Mouse (Mus musculus) liver, adult 2 months (tissue): ENCODE measurements around the gene St6galnac3. TPM values are rescaled to one million over a fixed set of nuclear protein-coding genes. Genes with fewer than 3 reads are reported as not detected.

Experiments
- DNase-seq: peaks from one replicate; pipeline ENCODE4 v3.0.0-alpha.2; 2011; ENCODE audit warnings: low read depth, low spot score; ENCODE audit errors: extremely low read depth
- H3K27ac ChIP-seq: fragments of 200-500 bp; replicated peaks from 2 replicates; pipeline ENCODE4 v1.5.1; 2012; ENCODE audit warnings: low read depth, mild to moderate bottlenecking, control low read depth, inconsistent platforms, low read length; ENCODE audit not compliant: insufficient read depth
- H3K27me3 ChIP-seq: fragments of 200-500 bp; 2 replicates; pipeline ENCODE4 v1.6.1; 2012; ENCODE audit warnings: mild to moderate bottlenecking, moderate library complexity, low read length, inconsistent platforms; ENCODE audit not compliant: control insufficient read depth, insufficient read depth
- H3K36me3 ChIP-seq: fragments of 200-500 bp; 2 replicates; pipeline ENCODE4 v1.6.1; 2012; ENCODE audit warnings: low read length, inconsistent platforms; ENCODE audit not compliant: control insufficient read depth, insufficient read depth
- H3K4me1 ChIP-seq: fragments of 200-500 bp; 2 replicates; pipeline ENCODE4 v1.6.1; 2011; ENCODE audit warnings: low read length; ENCODE audit not compliant: control insufficient read depth, insufficient read depth
- H3K4me3 ChIP-seq: fragments of 200-500 bp; 2 replicates; pipeline ENCODE4 v1.5.1; 2011; ENCODE audit warnings: low read depth, mild to moderate bottlenecking, control low read depth, low read length, moderate library complexity; ENCODE audit not compliant: insufficient read depth
- H3K79me2 ChIP-seq: fragments of 200-500 bp; 2 replicates; pipeline ENCODE4 v1.6.1; 2012; ENCODE audit warnings: inconsistent platforms, mild to moderate bottlenecking, low read length, moderate library complexity; ENCODE audit not compliant: control insufficient read depth, insufficient read depth
- H3K9ac ChIP-seq: fragments of 200-500 bp; 2 replicates; pipeline ENCODE4 v1.6.1; 2012; ENCODE audit warnings: low read depth, mild to moderate bottlenecking, control low read depth, inconsistent platforms, low read length
- CTCF ChIP-seq: fragments of 200-500 bp; IDR thresholded peaks from 2 replicates; pipeline ENCODE4 v1.5.1; 2011; ENCODE audit warnings: low read depth, low read length, control low read depth
- POLR2A ChIP-seq: fragments of 200-500 bp; IDR thresholded peaks from 2 replicates; pipeline ENCODE4 v1.6.1; 2011; ENCODE audit warnings: low read length, control low read depth; ENCODE audit not compliant: insufficient read depth; ENCODE audit errors: extremely low read depth
- WGBS: fragments of 180-500 bp; shearing (Covaris S2); methylation state at CpG from one replicate; pipeline ENCODE4 v1.1.7; 2018; 5-methylcytosine and 5-hydroxymethylcytosine counted together
- polyA plus RNA-seq: library from polyadenylated mRNA; depleted of rRNA; stranded (reverse); fragments of >200 nt; gene quantifications from 2 replicates; pipeline ENCODE4 v1.2.3, GENCODE M21; 2012
- total RNA-seq: library from RNA; depleted of rRNA; stranded (reverse); fragments of >200 nt; gene quantifications from 2 replicates; pipeline ENCODE4 v1.2.3, GENCODE M21; 2014

St6galnac3 gene
- total and polyA plus RNA-seq, 2 experiments: 0.24 to 0.83 TPM

DNA sequence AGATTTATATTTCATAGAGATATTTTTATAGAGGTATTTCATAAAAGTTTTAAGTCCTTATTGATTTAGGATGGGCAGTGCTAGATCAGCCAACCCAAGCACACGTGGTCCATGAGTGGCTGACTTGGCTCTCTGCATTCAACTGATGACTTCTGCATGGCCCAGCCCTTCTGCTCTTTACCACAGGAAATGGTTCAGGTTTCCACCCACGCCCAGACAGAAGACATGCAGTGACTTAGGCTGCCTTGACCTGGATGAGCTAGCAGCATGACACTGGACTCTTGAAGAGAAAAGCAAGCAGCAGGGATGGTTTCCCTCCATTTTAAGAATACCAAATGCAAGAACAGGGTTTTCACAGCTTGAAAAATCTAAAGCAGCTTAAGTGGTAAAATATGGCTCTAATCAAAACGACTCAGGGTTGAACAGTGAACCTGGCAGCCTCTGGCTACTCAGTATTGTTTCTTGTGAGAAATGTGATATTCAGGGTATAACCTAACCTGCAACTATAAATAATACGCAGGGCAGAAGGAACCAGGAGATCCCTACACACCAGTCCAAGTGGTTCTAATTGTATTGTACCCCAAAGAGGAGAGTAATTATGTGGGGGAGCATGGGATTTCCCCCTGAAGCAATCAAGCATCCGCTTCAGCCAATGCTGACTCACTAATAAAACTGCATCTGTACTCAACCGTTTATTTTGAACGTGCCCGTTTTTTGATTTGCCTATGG is 448.7 kb downstream of the St6galnac3 start:
- DNase-seq: no peak
- no peaks in the 10 kb centered on the region for H3K27me3 ChIP-seq
- WGBS: 58% methylated on average over 8 of the region's 8 CpGs
- H3K4me3 ChIP-seq: no peak overlapping the region
- no peaks in the 10 kb centered on the region for H3K79me2 ChIP-seq
- no peaks in the 10 kb centered on the region for H3K36me3 ChIP-seq
- peaks cover 2% of the 10 kb centered on the region for H3K4me1 ChIP-seq
- H3K9ac ChIP-seq: no peak overlapping the region
- H3K27ac ChIP-seq: no peak overlapping the region
- TF ChIP-seq CTCF: no peak
- no peak for TF ChIP-seq POLR2A

DNA sequence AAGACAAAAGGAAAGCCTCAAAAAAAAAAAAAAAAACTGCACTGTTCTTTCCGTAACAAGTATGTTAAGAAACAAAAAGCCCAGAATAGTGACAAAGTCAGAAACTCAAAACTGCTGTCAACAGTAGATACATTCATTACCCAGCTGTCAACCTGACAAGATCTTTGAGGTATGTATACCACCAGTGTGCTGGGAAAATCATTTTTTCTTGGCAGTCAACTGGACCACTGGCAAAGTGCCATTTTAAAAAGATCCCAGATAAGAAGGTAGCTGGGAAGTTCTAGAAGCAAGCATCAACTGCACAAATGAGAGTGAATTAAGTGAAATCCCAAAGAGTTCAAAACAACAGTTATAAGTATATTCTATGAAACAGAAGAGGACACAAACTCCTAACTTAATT is 452.7 kb downstream of the St6galnac3 start:
- no peaks in the 10 kb centered on the region; the same call in 1 of the 2 replicates for H3K4me1 ChIP-seq
- TF ChIP-seq CTCF (no peak), POLR2A (no peak)
- H3K79me2 ChIP-seq: no peaks in the 10 kb centered on the region
- H3K9ac ChIP-seq: no peak overlapping the region
- no peaks in the 10 kb centered on the region for H3K27me3 ChIP-seq
- no peak overlapping the region for H3K27ac ChIP-seq
- no peaks in the 10 kb centered on the region for H3K36me3 ChIP-seq
- no peak overlapping the region for H3K4me3 ChIP-seq
- 71% methylated on average over 1 of the region's 1 CpGs for WGBS
- DNase-seq: no peak

DNA sequence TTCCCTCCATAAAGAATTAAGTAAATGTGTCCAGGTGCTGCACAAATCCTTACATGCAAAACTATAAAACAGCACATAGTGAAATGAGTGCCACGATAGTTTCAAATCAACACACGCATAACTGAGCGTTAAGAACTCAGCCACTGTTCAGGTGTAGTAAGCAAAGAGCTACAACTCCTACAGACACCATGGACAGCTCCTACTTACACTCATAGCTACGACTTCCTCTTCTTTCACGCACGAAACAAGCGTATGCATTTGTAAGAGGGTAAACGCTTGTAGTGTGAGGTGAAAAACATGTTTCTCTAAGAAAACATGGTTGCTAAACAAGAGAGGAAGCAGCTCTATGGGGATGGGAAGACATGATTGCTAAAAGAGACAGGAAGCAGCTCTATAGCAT is 457.6 kb downstream of the St6galnac3 start:
- TF ChIP-seq POLR2A (no peak), CTCF (no peak)
- no peaks in the 10 kb centered on the region for H3K79me2 ChIP-seq
- peaks cover 2% of the 10 kb centered on the region; the same call in 1 of the 2 replicates for H3K27me3 ChIP-seq
- no peak for DNase-seq
- no peaks in the 10 kb centered on the region for H3K4me1 ChIP-seq
- no peaks in the 10 kb centered on the region for H3K36me3 ChIP-seq
- no peak overlapping the region for H3K27ac ChIP-seq
- no peak overlapping the region for H3K4me3 ChIP-seq
- H3K9ac ChIP-seq: no peak overlapping the region
- 54% methylated on average over 8 of the region's 8 CpGs for WGBS

DNA sequence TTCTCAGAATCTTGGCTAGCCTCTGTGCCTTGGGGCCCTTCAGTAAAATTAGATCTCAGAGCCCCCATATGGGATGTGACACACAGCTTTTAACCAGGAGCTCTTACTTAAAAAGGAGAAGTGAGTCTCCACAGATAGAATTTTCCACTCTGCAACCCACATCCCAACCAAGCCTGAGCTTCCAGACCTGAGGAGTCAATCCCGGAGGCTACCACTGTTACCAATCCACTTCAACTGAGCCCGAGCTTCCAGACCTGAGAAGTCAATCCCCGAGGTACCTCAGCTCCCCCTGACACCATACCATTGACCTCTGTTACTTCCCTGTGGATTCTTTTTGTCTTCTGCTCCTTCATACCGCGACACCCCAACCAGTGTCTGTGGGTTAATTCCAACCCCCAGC is 463.0 kb downstream of the St6galnac3 start:
- 81% methylated on average over 5 of the region's 5 CpGs for WGBS
- H3K79me2 ChIP-seq: no peaks in the 10 kb centered on the region
- H3K27me3 ChIP-seq: peaks cover 2% of the 10 kb centered on the region; the same call in 1 of the 2 replicates
- no peak overlapping the region for H3K4me3 ChIP-seq
- no peak for TF ChIP-seq CTCF
- no peak for TF ChIP-seq POLR2A
- H3K36me3 ChIP-seq: no peaks in the 10 kb centered on the region
- DNase-seq: no peak
- no peaks in the 10 kb centered on the region for H3K4me1 ChIP-seq
- no peak overlapping the region for H3K9ac ChIP-seq
- no peak overlapping the region for H3K27ac ChIP-seq

DNA sequence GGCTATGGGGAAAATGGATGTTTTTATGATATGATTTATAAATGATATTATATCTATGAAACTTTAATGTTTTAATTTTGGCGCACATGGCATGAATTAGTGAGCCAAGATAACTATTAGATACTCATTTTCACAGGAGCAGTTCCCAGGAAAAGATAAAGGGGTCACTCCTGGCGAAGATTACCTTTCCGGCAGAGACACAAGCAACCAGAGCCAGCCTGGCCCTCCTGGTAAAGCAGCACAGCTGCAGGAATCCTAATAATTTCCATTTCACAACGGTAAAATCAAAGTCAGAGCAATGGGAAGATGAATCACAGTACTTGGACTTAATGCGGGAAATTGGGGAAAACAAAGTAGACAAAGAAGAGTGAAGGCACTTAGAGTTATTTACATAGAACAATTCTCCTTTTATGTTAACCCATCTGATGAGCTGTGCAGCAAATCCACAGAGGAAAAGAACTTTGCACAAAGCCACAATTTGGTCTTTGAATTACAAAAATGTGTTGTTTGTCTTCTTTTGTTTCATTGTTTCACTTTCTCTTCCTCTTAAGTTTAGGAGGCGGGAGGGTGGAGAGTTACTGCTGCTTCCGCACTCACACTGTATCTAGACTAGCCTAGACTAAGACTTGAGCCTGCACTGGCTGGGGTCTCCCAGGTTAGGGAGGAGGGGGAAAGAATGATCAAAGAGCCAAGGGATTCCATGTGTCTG is 464.6 kb downstream of the St6galnac3 start:
- no peak for TF ChIP-seq POLR2A
- no peak for TF ChIP-seq CTCF
- no peaks in the 10 kb centered on the region for H3K4me1 ChIP-seq
- no peak overlapping the region for H3K9ac ChIP-seq
- H3K4me3 ChIP-seq: no peak overlapping the region
- no peaks in the 10 kb centered on the region for H3K36me3 ChIP-seq
- H3K79me2 ChIP-seq: no peaks in the 10 kb centered on the region
- 74% methylated on average over 7 of the region's 7 CpGs for WGBS
- peaks cover 2% of the 10 kb centered on the region; the same call in 1 of the 2 replicates for H3K27me3 ChIP-seq
- H3K27ac ChIP-seq: no peak overlapping the region
- peak; percentile 9 for DNase-seq

DNA sequence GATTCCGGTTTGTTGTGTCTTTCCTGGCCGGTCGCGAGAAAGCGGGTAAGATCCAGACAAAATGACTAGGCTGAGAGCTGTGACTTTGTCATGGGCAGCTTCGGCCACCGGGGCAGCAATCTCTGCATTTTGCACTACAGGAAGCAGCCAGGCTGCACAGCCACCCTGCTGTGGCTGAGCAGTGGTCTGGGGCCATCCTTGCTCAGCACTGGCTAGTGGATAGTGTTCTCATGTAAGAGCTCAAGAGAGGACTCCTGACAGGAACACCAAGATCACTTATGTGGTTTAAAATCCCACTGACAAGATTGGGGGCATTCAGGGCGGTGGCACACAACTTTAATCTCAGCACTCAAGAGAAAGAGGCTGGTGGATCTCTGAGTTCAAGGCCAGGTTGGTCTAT is 469.1 kb downstream of the St6galnac3 start:
- no peaks in the 10 kb centered on the region for H3K4me1 ChIP-seq
- H3K4me3 ChIP-seq: no peak overlapping the region
- H3K9ac ChIP-seq: no peak overlapping the region
- no peak overlapping the region for H3K27ac ChIP-seq
- WGBS: 87% methylated on average over 8 of the region's 8 CpGs
- no peaks in the 10 kb centered on the region for H3K79me2 ChIP-seq
- TF ChIP-seq CTCF: no peak
- TF ChIP-seq POLR2A: no peak
- no peaks in the 10 kb centered on the region for H3K27me3 ChIP-seq
- no peaks in the 10 kb centered on the region for H3K36me3 ChIP-seq
- DNase-seq: no peak
